Mouse (Mus musculus) lung, adult 18-20 months (tissue): ENCODE results near the gene Mark3.

Source experiments
- DNase-seq, 2 experiments: peaks; one replicate each; pipeline ENCODE4 v3.0.0; 2022; ENCODE audit warnings: mixed read lengths in 2 of 2

Gene Mark3

GRCm38 (mm10) chr12:111700920-111701458, 126.7 kb downstream of the Mark3 start:
- DNase-seq: no peak

DNA sequence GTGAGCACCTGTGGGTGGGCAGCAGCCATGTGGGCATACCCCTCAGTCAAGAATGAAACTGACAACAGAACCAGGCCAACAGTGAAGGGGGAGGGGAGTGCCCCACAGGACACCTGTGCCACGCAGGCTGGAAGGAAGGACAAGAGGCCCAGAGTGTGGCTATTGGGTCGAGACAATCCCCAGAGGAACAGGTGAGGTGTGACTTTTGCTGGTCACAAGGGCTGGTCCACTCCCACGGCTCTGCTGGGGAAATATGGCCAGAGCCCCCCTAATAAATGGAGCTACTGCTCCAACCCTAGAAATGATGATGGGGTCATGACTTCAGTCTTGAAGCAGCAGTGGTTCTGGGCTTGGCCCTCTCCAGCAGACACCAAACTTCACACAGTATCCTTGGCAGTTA, 129.0 kb downstream of the Mark3 start:
- DNase-seq: no peak

- DNase-seq: peak; percentile 68 to 73
Measured at GRCm38 (mm10) chr12:111704609-111705008, 130.3 kb downstream of the Mark3 start.

DNA sequence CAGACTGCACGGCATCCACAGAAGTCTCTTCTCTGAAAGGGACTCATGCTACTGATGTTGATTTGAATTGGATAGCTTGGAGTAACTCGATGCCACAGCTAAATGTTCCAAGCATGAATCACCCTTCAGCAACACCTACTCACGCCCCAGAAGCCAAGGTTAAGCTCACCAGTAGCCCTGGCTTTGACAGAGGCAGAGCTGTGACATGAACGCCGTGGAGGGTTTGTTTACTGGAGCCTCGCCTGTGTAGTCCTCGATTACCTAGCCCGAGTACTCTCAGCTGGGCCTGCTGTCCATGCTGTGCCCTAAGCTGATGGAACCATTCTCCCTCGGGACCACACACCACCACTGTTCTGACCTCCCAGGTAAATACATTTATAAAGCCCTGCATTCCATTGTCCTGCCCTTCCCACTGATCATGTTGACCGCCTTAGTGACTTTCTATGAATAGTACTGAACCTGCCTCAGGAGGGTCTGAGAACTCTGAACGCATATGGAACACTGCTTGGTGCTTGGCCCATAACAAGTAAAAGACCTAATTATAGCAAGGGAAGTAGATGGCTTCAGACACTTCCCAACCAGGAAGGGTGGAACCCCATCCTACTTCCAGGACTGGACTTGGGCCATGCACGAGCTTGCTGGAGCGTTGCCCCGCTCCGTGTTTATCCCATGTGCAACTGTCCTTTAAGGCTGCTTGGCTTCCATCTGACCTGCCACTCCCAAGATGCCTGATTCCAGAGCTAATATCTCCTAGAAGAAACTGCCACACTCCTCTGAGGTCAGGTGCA, 131.1 kb downstream of the Mark3 start:
- peak; percentile 88 to 91 for DNase-seq
